Mouse (Mus musculus) hindbrain, embryonic 12.5 days (tissue): ENCODE measurements at regions not wholly inside any gene's neighbourhood (a gene's known extent, or its start where the extent isn't known, plus 50 kb on each side); places are given as distances from the start of the nearest gene placed in this dataset.

ENCODE experiments used
- ATAC-seq: fragments of 200-750 bp; cut with Nextera tagmentation; 2 replicates; pipeline ENCODE4 v1.8.0; 2017; ENCODE audit warnings: moderate TSS enrichment; ENCODE audit not compliant: low FRiP score
- H3K27ac ChIP-seq: fragments of 300-500 bp; sonication (generic); 2 replicates; pipeline ENCODE4 v1.5.1; 2016; ENCODE audit warnings: mild to moderate bottlenecking
- H3K27me3 ChIP-seq: fragments of 300-500 bp; sonication (generic); 2 replicates; pipeline ENCODE4 v1.6.1; 2016; ENCODE audit warnings: mild to moderate bottlenecking
- H3K36me3 ChIP-seq: fragments of 300-500 bp; sonication (generic); 2 replicates; pipeline ENCODE4 v1.6.1; 2016; ENCODE audit warnings: mild to moderate bottlenecking
- H3K4me1 ChIP-seq: fragments of 300-500 bp; sonication (generic); 2 replicates; pipeline ENCODE4 v1.6.1; 2016
- H3K4me2 ChIP-seq: fragments of 300-500 bp; sonication (generic); replicated peaks from 2 replicates; pipeline ENCODE4 v1.6.1; 2016; ENCODE audit warnings: mild to moderate bottlenecking
- H3K4me3 ChIP-seq: fragments of 300-500 bp; sonication (generic); 2 replicates; pipeline ENCODE4 v1.5.1; 2016; ENCODE audit warnings: mild to moderate bottlenecking
- H3K9ac ChIP-seq: fragments of 300-500 bp; sonication (generic); 2 replicates; pipeline ENCODE4 v1.6.1; 2016; ENCODE audit warnings: mild to moderate bottlenecking, moderate library complexity
- H3K9me3 ChIP-seq: fragments of 300-500 bp; sonication (generic); replicated peaks from 2 replicates; pipeline ENCODE4 v1.6.1; 2016; ENCODE audit warnings: mild to moderate bottlenecking
- WGBS: fragments of 180-500 bp; shearing (Covaris S2); methylation state at CpG from one replicate; pipeline ENCODE4 v1.1.7; 2016; 5-methylcytosine and 5-hydroxymethylcytosine counted together

DNA sequence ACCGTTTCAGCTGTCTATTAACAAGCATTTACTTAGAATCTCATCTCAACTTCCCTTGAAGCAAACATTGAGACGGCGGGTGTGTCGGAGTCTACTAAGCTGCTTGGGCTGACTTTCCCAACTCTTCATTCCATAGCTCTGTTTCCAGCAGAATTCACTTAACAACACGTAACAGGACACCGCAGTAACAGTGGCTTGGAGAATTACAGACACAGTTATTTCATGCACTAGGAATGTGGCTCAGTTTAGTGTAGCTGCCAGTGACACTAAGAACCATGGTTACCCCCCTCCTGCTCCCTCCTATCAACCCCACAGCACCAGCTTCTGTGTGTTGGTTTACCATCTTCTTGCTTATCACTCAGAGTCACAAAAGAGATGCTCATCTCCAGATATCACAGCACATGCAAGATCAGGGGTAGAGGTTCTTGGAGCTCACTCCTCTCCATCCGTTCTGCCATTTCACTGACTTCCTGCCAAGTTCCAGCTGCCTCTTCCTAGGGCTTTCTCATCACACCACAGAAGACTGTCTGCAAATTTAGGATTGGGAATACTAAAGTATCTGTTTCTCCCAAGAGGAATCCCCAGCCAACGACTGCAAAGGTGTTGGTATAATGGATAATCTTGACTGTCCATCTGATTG lies 90.7 kb downstream of the Banf2 start:
- H3K4me1 ChIP-seq, result 0 out of 2 replicates have a peak, but pooled peaks cover 2% of the 10 kb centered on the region
- no peaks in the 10 kb centered on the region for H3K27me3 ChIP-seq
- no peak overlapping the region for H3K27ac ChIP-seq
- no peaks in the 10 kb centered on the region for H3K9me3 ChIP-seq
- WGBS, result 79% methylated on average over 8 of the region's 8 CpGs
- no peak overlapping the region for H3K9ac ChIP-seq
- ATAC-seq, result no peak
- H3K36me3 ChIP-seq, result no peaks in the 10 kb centered on the region
- no peak overlapping the region for H3K4me2 ChIP-seq
- H3K4me3 ChIP-seq, result no peak overlapping the region

DNA sequence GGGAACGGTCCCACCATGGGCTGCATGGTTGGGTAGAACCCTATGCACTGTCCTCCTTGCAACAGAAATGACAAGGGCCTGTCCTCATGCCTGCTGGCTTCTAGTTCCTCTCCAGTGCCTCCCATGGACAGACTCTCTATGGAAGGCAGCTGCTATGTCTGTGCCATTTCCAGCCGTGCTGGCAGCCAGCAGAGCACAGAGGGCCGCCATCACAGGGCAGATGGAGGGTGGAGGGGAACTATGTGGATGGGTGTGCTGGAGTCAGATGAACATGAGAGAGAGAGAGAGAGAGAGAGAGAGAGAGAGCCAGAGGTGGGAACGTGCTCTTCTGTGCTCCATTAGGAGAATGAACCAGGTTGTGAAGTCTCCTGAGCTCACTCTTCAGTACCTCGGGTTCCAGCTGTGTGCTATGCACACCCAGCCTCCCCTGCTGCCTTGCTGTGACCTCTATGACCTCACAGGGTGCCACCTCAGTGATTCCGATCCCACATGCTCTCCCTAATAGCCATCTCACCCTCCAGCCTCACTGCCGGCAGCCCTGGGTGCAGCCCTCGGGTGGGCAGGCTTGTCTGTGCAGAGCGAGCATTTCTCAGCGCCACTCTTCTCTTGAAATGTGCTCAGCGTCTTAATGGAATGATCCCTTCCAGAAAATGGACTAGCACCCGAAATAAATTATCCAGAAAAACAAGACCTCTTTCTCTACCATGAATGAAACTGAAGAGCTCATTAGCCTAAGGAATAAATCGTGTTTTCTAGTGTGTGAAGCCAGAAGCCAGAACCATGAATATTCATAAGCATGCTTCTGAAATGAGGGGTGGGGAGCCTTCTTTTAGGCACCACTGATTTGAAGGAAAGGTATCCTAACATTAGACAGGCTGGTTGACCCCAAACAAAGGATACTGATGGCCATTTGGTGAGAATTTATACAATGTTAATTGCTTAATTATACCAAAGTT lies 94.5 kb downstream of the Banf2 start:
- H3K9ac ChIP-seq, result no peak overlapping the region
- WGBS, result 64% methylated on average over 12 of the region's 13 CpGs

DNA sequence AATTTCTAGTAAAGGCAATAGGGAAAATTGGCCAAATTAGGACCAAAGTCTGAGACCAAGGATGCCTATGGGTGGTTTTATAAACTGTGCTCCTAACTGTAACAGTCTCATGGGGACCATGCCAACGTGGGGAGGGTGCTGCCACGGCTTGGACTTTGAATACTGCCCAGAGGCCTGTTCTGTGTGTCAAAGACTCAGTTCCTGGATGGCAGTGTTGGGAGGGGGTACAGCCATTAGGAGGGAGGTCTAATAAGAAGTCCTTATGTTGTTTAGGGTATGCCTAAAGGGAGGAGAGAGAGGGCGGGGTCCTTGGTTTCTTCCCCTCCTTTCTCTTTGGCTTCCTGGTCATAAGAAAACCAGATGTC lies 95.2 kb downstream of the Banf2 start:
- Histone ChIP-seq H3K36me3 (no peaks in the 10 kb centered on the region), H3K9me3 (no peaks in the 10 kb centered on the region), H3K9ac (no peak overlapping the region), H3K4me1 (0 out of 2 replicates have a peak, but pooled peaks cover 2% of the 10 kb centered on the region), H3K27ac (no peak overlapping the region), H3K4me2 (no peak overlapping the region), H3K4me3 (no peak overlapping the region), H3K27me3 (no peaks in the 10 kb centered on the region)
- 85% methylated on average over 3 of the region's 3 CpGs for WGBS
- ATAC-seq, result peak; percentile 74

More for the DNA sequence above, 94.5 kb downstream of the Banf2 start:
- Histone ChIP-seq H3K4me3 (no peak overlapping the region), H3K9me3 (no peaks in the 10 kb centered on the region), H3K36me3 (no peaks in the 10 kb centered on the region), H3K4me1 (0 out of 2 replicates have a peak, but pooled peaks cover 2% of the 10 kb centered on the region), H3K27me3 (no peaks in the 10 kb centered on the region), H3K27ac (no peak overlapping the region), H3K4me2 (no peak overlapping the region; the same call in 1 of the 2 replicates)
- peak; percentile 67 for ATAC-seq

DNA sequence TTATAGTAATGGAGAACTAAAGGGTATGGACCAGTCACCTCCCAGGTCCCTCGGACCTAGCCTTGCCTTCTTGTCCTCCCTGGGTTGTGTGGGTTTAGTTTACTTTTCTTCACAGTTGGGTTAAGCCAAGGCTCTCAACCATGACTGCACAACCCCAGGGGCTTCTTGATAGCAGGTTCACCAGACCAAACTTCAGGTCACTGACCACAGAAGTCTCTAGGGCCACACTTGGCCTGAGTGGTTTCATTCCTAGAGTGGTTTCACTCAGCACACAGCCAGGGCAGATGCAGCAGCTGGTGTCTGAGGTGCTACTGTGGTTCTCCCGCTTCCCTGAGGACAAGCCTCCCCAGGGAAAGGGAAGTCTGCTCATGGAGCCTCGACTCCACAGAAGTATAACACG lies 95.7 kb downstream of the Banf2 start:
- no peak overlapping the region for H3K9ac ChIP-seq
- no peak overlapping the region for H3K27ac ChIP-seq
- H3K36me3 ChIP-seq, result no peaks in the 10 kb centered on the region
- H3K9me3 ChIP-seq, result no peaks in the 10 kb centered on the region
- H3K27me3 ChIP-seq, result no peaks in the 10 kb centered on the region
- no peak overlapping the region for H3K4me3 ChIP-seq
- no peak for ATAC-seq
- 82% methylated on average over 4 of the region's 4 CpGs for WGBS
- H3K4me1 ChIP-seq, result 0 out of 2 replicates have a peak, but pooled peaks cover 2% of the 10 kb centered on the region
- no peak overlapping the region for H3K4me2 ChIP-seq

DNA sequence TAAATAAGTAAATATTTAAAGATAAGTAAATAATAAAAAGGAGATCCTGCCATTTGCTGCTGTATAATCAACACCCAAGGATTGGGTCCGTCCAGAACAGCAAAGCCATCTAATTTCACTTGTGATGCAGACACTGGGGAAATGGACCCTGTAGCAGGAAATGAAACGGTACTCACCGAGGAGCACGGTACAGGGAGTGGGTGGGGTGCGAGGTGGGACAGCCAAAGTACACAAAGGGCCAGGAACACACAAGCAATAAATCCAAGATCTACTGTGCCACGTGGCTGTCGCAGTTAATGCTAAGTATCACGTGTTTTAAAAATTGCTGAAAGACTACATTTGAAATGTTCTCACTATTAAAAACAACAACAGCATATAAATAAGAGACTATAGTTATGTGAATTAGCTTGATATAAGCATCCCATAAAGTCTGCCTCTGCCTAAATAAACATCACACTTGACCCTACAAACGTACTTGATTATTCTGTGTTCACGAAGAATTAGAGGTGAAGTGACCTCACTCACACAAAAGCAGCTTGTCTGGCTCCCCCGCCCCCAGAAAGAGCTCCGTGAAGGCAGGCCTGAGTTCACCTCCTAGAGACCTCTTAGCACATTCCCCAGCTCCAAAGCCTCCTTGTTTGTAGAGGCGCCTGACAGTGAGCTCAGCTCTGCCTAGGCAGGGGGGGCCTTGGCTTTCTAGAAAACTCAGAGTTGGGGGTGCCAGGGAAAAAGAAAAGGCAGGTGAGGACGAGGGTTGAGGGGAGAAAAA lies 101.1 kb downstream of the Banf2 start:
- 56% methylated on average over 14 of the region's 14 CpGs for WGBS
- no peak overlapping the region for H3K4me2 ChIP-seq

DNA sequence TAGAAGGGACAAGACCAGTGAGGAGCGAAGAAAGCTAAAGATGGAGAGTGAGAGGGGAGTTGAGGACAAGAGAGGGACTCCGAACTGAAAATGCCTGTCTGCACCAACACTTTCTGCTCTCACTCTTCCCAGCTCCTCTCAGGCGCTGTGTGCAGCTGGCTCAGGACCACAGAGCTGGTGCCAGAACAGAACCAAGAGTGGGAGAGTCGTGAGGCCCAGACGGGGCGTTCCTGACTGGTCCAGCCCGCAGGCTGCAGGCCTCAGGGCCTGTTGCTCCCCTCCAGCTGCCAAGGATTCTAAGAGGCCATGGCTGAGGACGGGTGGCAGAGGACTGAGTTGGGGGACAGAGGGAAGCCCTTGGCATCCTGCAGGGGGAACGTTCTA lies 101.7 kb downstream of the Banf2 start:
- Histone ChIP-seq H3K9ac (no peak overlapping the region), H3K36me3 (no peaks in the 10 kb centered on the region), H3K4me2 (no peak overlapping the region), H3K9me3 (no peaks in the 10 kb centered on the region), H3K4me1 (peaks cover 4% of the 10 kb centered on the region; the same call in 1 of the 2 replicates), H3K27me3 (no peaks in the 10 kb centered on the region), H3K27ac (no peak overlapping the region), H3K4me3 (no peak overlapping the region)
- 72% methylated on average over 9 of the region's 9 CpGs for WGBS
- ATAC-seq, result no peak

More for the DNA sequence above, 101.1 kb downstream of the Banf2 start:
- no peak for ATAC-seq
- H3K9me3 ChIP-seq, result no peaks in the 10 kb centered on the region
- no peak overlapping the region for H3K27ac ChIP-seq
- H3K27me3 ChIP-seq, result no peaks in the 10 kb centered on the region
- no peaks in the 10 kb centered on the region for H3K36me3 ChIP-seq
- H3K4me3 ChIP-seq, result no peak overlapping the region
- H3K9ac ChIP-seq, result no peak overlapping the region
- H3K4me1 ChIP-seq, result no peaks in the 10 kb centered on the region

DNA sequence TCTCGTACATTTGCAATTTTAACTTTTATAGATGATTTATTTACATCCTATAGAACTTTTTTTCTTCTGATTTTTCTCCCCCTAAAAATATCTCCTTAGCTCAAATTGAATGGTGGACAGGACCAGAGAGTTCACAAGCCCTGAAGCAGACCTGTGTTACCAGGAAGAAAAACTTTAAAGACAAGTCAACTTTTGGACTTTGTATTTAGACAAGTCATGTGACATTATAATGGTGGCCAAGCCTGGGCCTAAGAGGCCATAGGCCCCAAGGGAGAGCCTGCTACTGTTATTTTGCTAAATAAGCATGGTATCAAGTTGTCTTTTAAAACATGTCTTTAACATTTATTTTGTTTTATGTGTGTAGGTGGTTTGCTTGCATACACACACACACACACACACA lies 102.7 kb downstream of the Banf2 start:
- 95% methylated on average over 1 of the region's 1 CpGs for WGBS
- Histone ChIP-seq H3K27me3 (no peaks in the 10 kb centered on the region), H3K4me2 (no peak overlapping the region), H3K4me1 (peaks cover 4% of the 10 kb centered on the region; the same call in 1 of the 2 replicates), H3K27ac (no peak overlapping the region), H3K4me3 (no peak overlapping the region), H3K36me3 (no peaks in the 10 kb centered on the region), H3K9me3 (no peaks in the 10 kb centered on the region), H3K9ac (no peak overlapping the region)
- ATAC-seq, result no peak

DNA sequence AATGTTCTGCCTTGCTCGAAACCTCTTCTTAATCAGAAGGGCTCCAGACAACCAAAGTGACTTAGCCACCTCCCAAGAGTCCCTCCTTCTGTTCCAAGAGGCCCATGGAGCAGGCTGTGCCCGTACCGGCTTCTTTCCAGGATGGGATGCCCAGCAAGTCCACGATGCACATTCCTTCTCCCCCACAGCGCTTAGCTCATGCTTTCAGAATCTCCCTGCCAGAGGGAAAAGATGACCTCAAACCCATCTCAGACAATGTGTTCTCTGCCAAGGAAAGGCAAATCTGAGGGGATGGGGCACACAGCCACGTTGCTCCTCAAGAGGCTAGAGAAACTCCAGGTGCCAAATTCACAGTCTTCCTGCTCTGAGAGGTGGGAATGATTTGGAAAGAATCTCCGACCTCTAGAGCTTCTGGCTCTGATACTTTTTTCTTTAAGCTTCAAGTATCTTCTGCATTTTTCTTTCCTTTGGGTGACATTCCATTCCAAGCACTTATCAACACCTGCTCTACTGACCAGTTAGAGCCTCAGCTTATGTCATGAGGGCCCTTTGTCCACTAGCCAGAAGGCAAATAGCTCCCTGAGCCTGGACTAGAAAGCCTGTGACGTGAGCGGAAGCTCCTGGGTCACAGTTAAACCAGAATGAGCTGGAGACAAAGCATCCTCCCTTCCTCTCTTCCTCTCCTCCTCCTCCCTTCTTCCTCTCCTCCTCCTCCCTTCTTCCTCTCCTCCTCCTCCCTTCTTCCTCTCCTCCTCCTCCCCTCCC lies 110.9 kb downstream of the Banf2 start:
- no peak for ATAC-seq

DNA sequence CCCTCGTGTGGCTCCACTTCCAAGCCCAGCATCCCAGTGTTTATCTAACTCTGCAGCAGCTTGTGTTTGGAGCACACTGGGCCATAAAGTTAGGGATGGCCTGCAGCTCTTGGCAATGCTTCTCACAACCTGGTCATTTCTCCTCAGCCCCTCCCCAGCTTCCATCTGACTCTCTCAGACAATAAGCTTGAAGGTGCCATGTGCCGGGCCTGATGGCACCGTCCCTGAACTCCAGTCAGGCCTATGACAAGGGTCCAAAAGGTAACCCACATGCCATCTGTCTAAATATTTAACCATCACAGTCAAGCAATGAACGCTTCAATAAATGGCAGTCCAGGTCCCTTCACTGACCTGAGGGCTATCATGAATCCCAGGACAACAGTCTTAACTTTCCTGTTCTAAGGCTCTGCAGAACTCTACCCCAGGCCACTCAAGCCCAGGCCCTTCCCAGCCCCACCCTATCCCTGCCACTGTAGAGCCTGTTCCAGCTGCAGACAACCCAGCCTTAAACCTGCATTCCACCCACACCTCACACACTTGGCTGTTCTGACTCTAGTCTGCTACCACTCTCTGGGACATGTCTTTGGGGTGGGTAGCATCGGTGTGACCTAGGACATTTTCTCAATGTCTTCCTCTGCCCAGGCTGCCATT lies 111.8 kb downstream of the Banf2 start:
- Histone ChIP-seq H3K27me3 (no peaks in the 10 kb centered on the region), H3K36me3 (no peaks in the 10 kb centered on the region), H3K27ac (no peak overlapping the region), H3K4me2 (no peak overlapping the region), H3K9ac (no peak overlapping the region), H3K9me3 (no peaks in the 10 kb centered on the region), H3K4me1 (no peaks in the 10 kb centered on the region), H3K4me3 (no peak overlapping the region)
- no peak for ATAC-seq
- 84% methylated on average over 5 of the region's 5 CpGs for WGBS

More for the DNA sequence above, 110.9 kb downstream of the Banf2 start:
- Histone ChIP-seq H3K9ac (no peak overlapping the region), H3K4me2 (no peak overlapping the region), H3K36me3 (no peaks in the 10 kb centered on the region), H3K27ac (no peak overlapping the region), H3K4me3 (no peak overlapping the region), H3K27me3 (no peaks in the 10 kb centered on the region), H3K4me1 (peaks cover 4% of the 10 kb centered on the region; the same call in 1 of the 2 replicates), H3K9me3 (no peaks in the 10 kb centered on the region)
- 85% methylated on average over 9 of the region's 9 CpGs for WGBS

DNA sequence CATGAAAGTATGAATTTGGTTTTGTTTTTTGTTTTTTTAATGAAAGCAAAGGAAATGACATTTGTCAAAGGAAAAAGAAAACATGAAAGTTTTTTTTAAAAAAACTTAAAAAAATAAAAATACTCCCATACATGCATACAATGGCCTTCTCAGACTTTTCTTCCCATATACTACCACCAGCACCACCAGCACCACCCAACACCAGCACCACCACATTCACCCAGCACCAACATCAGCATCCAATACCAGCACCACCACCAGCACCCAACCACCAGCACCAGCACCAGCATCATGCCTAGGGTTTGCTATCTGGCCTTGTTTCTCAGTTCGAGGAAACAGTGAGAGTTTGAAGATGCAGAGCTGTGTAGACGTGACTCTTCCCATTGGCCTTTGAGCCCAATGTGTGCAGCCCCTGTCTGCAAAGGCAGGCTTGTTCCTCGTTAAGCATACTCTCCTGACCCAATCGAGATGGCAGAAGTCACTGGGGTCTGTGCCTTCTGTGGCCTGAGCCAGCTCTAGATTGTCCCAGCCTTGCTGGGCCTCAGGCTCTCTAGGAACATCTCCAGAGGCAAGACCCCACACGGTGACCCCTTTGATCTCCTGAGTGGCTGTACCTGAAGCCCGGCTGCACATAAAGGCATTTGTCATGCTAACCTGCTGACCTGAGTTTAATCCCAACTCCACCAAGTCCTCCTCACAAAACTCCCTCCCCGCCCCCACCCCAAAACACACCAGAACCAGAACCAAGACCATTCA lies 113.8 kb upstream of the Mgme1 start:
- WGBS, result 25% methylated on average over 7 of the region's 7 CpGs
- H3K9ac ChIP-seq, result no peak overlapping the region
- H3K27ac ChIP-seq, result no peak overlapping the region
- H3K9me3 ChIP-seq, result no peaks in the 10 kb centered on the region
- peaks cover 7% of the 10 kb centered on the region; the same call in 1 of the 2 replicates for H3K4me1 ChIP-seq
- no peak overlapping the region for H3K4me2 ChIP-seq
- H3K27me3 ChIP-seq, result peaks cover 13% of the 10 kb centered on the region
- no peaks in the 10 kb centered on the region for H3K36me3 ChIP-seq
- peak; percentile 11; the same call in 1 of the 2 replicates for ATAC-seq
- no peak overlapping the region for H3K4me3 ChIP-seq

DNA sequence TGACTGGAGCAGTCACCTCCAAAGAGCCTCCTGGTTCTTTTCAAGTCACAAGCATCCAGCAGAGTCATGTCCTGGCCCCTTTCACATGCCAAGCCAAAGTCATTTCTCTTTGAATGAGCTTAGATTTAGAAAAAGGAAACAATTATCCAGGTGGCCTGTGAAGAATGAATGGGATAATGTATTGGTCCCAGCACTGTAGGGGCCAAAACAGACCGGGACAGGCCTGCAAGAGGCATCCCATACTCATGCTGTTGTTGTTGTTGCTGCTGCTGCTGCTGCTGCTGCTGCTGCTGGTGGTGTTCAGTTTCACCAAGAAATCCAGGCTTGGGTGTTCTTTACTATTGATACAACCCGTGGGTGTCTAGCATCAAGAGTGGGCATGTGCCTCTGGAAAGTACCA lies 113.1 kb upstream of the Mgme1 start:
- Histone ChIP-seq H3K36me3 (no peaks in the 10 kb centered on the region), H3K9me3 (no peaks in the 10 kb centered on the region), H3K4me3 (no peak overlapping the region), H3K9ac (no peak overlapping the region), H3K27me3 (peaks cover 13% of the 10 kb centered on the region), H3K4me2 (no peak overlapping the region), H3K27ac (no peak overlapping the region), H3K4me1 (peaks cover 7% of the 10 kb centered on the region; the same call in 1 of the 2 replicates)
- 8% methylated on average over 2 of the region's 2 CpGs for WGBS
- no peak for ATAC-seq
